Mouse (Mus musculus): ENCODE data around the gene Ptprn2. TPM values are rescaled to one million over a fixed set of nuclear protein-coding genes. Genes with fewer than 3 reads are reported as not detected.
A peak's percentile ranks its signal among the peaks of the same experiment; 100 is the strongest.

The Ptprn2 gene
- polyA plus RNA-seq, 1 experiment from 2014 or later, result 7.9 TPM

DNA sequence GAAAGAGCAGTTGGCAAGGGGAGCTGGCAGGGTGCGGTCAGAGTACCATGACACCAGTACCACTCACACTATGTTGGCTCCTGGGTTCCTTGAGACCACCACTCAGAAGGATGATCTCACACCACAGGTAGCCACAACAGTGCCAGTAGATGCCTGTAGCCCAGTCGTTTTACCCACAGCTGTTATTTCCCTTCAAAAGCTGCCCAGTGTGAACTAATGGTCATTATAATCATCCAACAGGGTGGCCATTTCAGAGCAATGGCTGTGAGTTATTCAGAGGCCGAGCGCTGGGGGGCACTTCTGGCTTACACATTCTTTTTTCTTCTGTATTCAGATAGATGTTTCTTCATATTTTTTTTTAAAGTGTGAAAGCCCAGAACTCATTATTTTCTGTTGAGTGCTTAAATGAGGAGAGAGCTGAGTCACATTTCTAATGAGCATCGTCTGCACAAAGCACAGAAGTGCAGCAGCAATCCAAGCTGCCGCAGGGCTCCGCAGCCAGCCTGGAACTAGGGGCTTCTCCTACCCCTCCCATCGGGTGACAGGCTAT, 357.3 kb downstream of the Ptprn2 start:
- peaks cover 11% of the 10 kb centered on the region for H3K4me1 ChIP-seq
- no peaks in the 10 kb centered on the region for H3K9me3 ChIP-seq (replicated peaks)
- no peaks in the 10 kb centered on the region for H3K36me3 ChIP-seq
- H3K27me3 ChIP-seq (ENCODE audit: low read depth, poor library complexity, severe bottlenecking), result no peaks in the 10 kb centered on the region
- no peak for DNase-seq (ENCODE audit: low spot score)
- WGBS, result 80% methylated on average over 8 of the region's 8 CpGs
- no peak overlapping the region for H3K4me3 ChIP-seq
- H3K27ac ChIP-seq (replicated peaks), result no peak overlapping the region

DNA sequence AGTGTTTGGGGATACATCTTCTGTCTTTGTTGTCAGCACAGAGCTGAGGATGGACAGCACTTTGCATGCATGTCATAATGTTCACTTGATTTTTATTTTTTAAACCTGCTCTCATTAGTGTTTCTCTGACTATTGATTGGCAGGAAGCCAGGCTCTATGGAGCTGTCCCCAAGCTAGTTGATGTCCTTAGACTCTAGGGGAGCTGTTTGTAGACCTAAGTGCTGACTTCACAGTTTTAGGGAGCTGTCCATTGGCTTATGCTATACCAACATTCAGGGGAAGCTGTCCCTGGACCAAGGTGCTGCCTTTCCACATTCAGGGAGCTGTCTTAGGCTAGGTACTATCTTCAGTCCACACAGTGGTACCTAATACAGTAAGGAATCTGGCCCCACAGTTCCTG, 360.7 kb downstream of the Ptprn2 start:
- Histone ChIP-seq H3K27me3 (ENCODE audit: low read depth, poor library complexity, severe bottlenecking) (no peaks in the 10 kb centered on the region), H3K27ac (replicated peaks) (peak overlapping the region; percentile 6; the same call in 1 of the 2 replicates), H3K36me3 (no peaks in the 10 kb centered on the region), H3K4me1 (peaks cover 11% of the 10 kb centered on the region), H3K4me3 (no peak overlapping the region), H3K9me3 (replicated peaks) (no peaks in the 10 kb centered on the region)
- no peak for DNase-seq (ENCODE audit: low spot score)

- DNase-seq (ENCODE audit: low spot score), result no peak
- no peaks in the 10 kb centered on the region for H3K36me3 ChIP-seq
- 41% methylated on average over 4 of the region's 4 CpGs for WGBS
- H3K27me3 ChIP-seq (ENCODE audit: low read depth, poor library complexity, severe bottlenecking), result no peaks in the 10 kb centered on the region
- peak overlapping the region; percentile 6; the same call in 1 of the 2 replicates for H3K27ac ChIP-seq (replicated peaks)
- no peaks in the 10 kb centered on the region for H3K9me3 ChIP-seq (replicated peaks)
- no peak overlapping the region for H3K4me3 ChIP-seq
- H3K4me1 ChIP-seq, result peaks cover 11% of the 10 kb centered on the region
Observed at GRCm38 (mm10) chr12:116847021-116847420, 361.5 kb downstream of the Ptprn2 start.

DNA sequence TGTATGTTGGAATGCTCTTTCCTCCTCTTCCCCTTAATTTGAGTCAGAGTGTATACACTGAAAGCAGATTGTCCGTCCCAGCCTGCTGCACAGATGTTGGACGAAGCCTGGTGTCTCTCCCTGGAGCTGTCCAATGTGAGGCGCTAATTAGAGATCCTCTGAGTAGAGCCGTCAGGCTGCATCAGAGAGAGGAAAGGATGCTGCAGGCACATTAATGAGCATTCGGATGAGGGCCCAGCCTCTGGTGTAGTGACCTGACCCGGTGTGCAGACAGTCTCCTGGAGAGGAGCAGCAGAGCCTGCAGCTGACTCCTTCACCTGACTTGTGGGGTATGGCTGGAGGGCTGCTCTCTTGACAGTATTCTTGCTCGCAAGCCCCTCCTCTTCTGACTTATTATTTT, 370.8 kb downstream of the Ptprn2 start:
- WGBS, result 75% methylated on average over 7 of the region's 7 CpGs
- no peak for DNase-seq (ENCODE audit: low spot score)
- Histone ChIP-seq H3K4me1 (peaks cover 15% of the 10 kb centered on the region), H3K27me3 (ENCODE audit: low read depth, poor library complexity, severe bottlenecking) (no peaks in the 10 kb centered on the region), H3K36me3 (no peaks in the 10 kb centered on the region), H3K4me3 (no peak overlapping the region), H3K9me3 (replicated peaks) (no peaks in the 10 kb centered on the region), H3K27ac (replicated peaks) (no peak overlapping the region)

- WGBS, result 90% methylated on average over 4 of the region's 4 CpGs
- peaks cover 8% of the 10 kb centered on the region for H3K4me1 ChIP-seq
- H3K9me3 ChIP-seq (replicated peaks), result no peaks in the 10 kb centered on the region
- H3K36me3 ChIP-seq, result no peaks in the 10 kb centered on the region
- H3K4me3 ChIP-seq, result no peak overlapping the region
- no peak overlapping the region for H3K27ac ChIP-seq (replicated peaks)
- DNase-seq (ENCODE audit: low spot score), result no peak
- no peaks in the 10 kb centered on the region for H3K27me3 ChIP-seq (ENCODE audit: low read depth, poor library complexity, severe bottlenecking)
Observed at GRCm38 (mm10) chr12:116861360-116862017, 376.0 kb downstream of the Ptprn2 start.

GRCm38 (mm10) chr12:116863291-116863899, 377.9 kb downstream of the Ptprn2 start:
- H3K27me3 ChIP-seq (ENCODE audit: low read depth, poor library complexity, severe bottlenecking), result no peaks in the 10 kb centered on the region
- H3K36me3 ChIP-seq, result no peaks in the 10 kb centered on the region
- peaks cover 6% of the 10 kb centered on the region for H3K4me1 ChIP-seq
- H3K27ac ChIP-seq (replicated peaks), result no peak overlapping the region
- DNase-seq (ENCODE audit: low spot score), result no peak
- WGBS, result 87% methylated on average over 4 of the region's 4 CpGs
- no peak overlapping the region for H3K4me3 ChIP-seq
- H3K9me3 ChIP-seq (replicated peaks), result no peaks in the 10 kb centered on the region

GRCm38 (mm10) chr12:116873866-116874585, 388.5 kb downstream of the Ptprn2 start:
- H3K36me3 ChIP-seq, result no peaks in the 10 kb centered on the region
- H3K4me1 ChIP-seq, result no peaks in the 10 kb centered on the region
- no peak for DNase-seq (ENCODE audit: low spot score)
- no peaks in the 10 kb centered on the region for H3K9me3 ChIP-seq (replicated peaks)
- WGBS, result 97% methylated on average over 1 of the region's 1 CpGs
- no peak overlapping the region for H3K27ac ChIP-seq (replicated peaks)
- no peaks in the 10 kb centered on the region for H3K27me3 ChIP-seq (ENCODE audit: low read depth, poor library complexity, severe bottlenecking)
- no peak overlapping the region for H3K4me3 ChIP-seq

- Histone ChIP-seq H3K4me3 (no peak overlapping the region), H3K27ac (replicated peaks) (0 out of 2 replicates have a peak overlapping the region, but pooled peaks have one; percentile 28), H3K4me1 (peaks cover 7% of the 10 kb centered on the region; the same call in 1 of the 2 replicates), H3K9me3 (replicated peaks) (no peaks in the 10 kb centered on the region), H3K27me3 (ENCODE audit: low read depth, poor library complexity, severe bottlenecking) (no peaks in the 10 kb centered on the region), H3K36me3 (no peaks in the 10 kb centered on the region)
- DNase-seq (ENCODE audit: low spot score), result no peak
- WGBS, result 74% methylated on average over 6 of the region's 6 CpGs
Observed at GRCm38 (mm10) chr12:116887496-116888281, 402.2 kb downstream of the Ptprn2 start.

GRCm38 (mm10) chr12:116888856-116889255, 403.3 kb downstream of the Ptprn2 start:
- Histone ChIP-seq H3K4me1 (peaks cover 7% of the 10 kb centered on the region; the same call in 1 of the 2 replicates), H3K9me3 (replicated peaks) (no peaks in the 10 kb centered on the region), H3K36me3 (no peaks in the 10 kb centered on the region), H3K27me3 (ENCODE audit: low read depth, poor library complexity, severe bottlenecking) (no peaks in the 10 kb centered on the region), H3K27ac (replicated peaks) (no peak overlapping the region), H3K4me3 (no peak overlapping the region)
- no peak for DNase-seq (ENCODE audit: low spot score)
- WGBS, result 88% methylated on average over 2 of the region's 2 CpGs

DNA sequence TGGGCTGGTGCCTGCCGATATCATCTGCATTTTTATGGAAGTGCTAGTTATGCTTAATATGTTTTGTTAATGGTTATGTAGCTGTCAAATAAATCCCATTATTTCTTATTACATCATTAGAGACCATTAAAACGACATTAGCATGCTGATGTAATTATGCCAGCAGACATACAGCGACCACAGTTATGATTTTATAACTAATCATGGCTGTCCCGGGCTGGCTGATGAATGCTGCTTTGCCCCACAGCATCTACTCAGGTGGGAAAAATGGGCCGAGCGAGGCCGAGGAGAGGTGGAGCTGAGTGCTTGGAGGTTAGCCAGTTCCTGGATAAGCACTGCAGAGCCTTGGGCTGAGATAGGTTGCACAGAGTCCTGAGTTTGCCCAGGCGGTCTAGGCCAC, 407.1 kb downstream of the Ptprn2 start:
- Histone ChIP-seq H3K27me3 (ENCODE audit: low read depth, poor library complexity, severe bottlenecking) (no peaks in the 10 kb centered on the region), H3K27ac (replicated peaks) (no peak overlapping the region), H3K4me3 (no peak overlapping the region), H3K9me3 (replicated peaks) (no peaks in the 10 kb centered on the region), H3K36me3 (no peaks in the 10 kb centered on the region), H3K4me1 (peaks cover 8% of the 10 kb centered on the region)
- no peak for DNase-seq (ENCODE audit: low spot score)
- 91% methylated on average over 8 of the region's 8 CpGs for WGBS

GRCm38 (mm10) chr12:116896651-116897050, 411.1 kb downstream of the Ptprn2 start:
- 44% methylated on average over 2 of the region's 2 CpGs for WGBS
- Histone ChIP-seq H3K27ac (replicated peaks) (no peak overlapping the region), H3K36me3 (no peaks in the 10 kb centered on the region), H3K27me3 (ENCODE audit: low read depth, poor library complexity, severe bottlenecking) (no peaks in the 10 kb centered on the region), H3K9me3 (replicated peaks) (no peaks in the 10 kb centered on the region), H3K4me1 (peaks cover 10% of the 10 kb centered on the region), H3K4me3 (no peak overlapping the region)
- DNase-seq (ENCODE audit: low spot score), result no peak

DNA sequence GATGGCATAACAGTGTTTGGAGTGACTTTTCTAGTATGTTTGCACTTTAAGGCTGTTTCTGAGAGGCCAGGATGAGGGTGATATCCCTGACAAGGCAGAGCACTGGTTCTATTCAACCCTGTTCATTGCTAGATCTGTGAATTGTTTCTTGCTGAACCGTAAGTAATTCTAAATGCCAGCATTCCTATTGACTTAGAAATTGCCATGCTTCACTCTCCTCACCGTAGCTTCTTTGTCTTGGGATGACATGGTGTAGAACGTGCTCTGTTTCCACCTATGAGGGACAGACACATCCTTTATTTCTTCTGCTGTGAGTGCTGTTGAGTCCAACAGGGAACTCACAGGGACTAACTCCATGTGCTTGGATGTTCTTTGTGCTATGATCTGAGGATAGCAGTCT, 416.3 kb downstream of the Ptprn2 start:
- WGBS, result 70% methylated on average over 3 of the region's 3 CpGs
- no peak overlapping the region for H3K4me3 ChIP-seq
- H3K4me1 ChIP-seq, result peaks cover 13% of the 10 kb centered on the region
- no peaks in the 10 kb centered on the region for H3K9me3 ChIP-seq (replicated peaks)
- H3K36me3 ChIP-seq, result no peaks in the 10 kb centered on the region
- DNase-seq (ENCODE audit: low spot score), result no peak
- no peaks in the 10 kb centered on the region for H3K27me3 ChIP-seq (ENCODE audit: low read depth, poor library complexity, severe bottlenecking)
- peak overlapping the region; percentile 42; the same call in 1 of the 2 replicates for H3K27ac ChIP-seq (replicated peaks)

Measured in midbrain, embryonic 10.5 days (tissue).